Mouse (Mus musculus) frontal cortex, adult 2 months (tissue): ENCODE data around the gene Nme1. TPM values are rescaled to one million over a fixed set of nuclear protein-coding genes. Genes with fewer than 3 reads are reported as not detected.
"Not testable (repeated sequence)": the region's sequence is repeated elsewhere in the genome, so short reads cannot be mapped to it uniquely, and the experiment has no call there.

ENCODE experiments used
- DNase-seq, 2 experiments: peaks; one replicate each; pipeline ENCODE4 v3.0.0; 2022; ENCODE audit warnings: low spot score in 1 of 2; ENCODE audit errors: extremely low spot score in 1 of 2
- polyA plus RNA-seq: library from polyadenylated mRNA; depleted of rRNA; stranded (reverse); fragments of >200 nt; gene quantifications from 2 replicates; pipeline ENCODE4 v1.2.3, GENCODE M21; 2012

The Nme1 gene
- polyA plus RNA-seq, 1 experiment: 282 TPM

DNA sequence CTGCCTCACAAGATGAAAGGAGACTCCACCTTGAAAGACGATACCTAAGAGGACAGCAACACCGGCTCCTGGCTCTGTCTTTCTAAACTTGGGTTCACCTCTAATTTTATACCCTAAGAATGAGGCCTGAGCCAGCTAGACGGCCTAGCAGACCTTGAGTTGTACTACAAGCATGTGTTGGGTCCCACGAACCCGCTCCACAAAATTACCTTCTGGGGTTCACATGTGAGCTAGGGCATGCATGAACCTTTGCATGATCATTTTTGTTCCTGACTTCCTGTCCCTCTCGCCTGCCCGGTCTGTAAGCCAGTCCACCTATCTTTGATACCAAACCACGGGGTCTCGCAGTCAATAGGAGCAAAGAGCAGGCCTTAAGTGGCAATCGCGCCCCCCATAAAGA lies 940 bp downstream of the Nme1 start:
- no peak for DNase-seq

- DNase-seq: peak in 1 of 2 experiments; percentile 59
These were observed 2.9 kb downstream of the Nme1 start for GRCm38 (mm10) chr11:93965391-93965790.

GRCm38 (mm10) chr11:93963013-93963412 lies 5.3 kb downstream of the Nme1 start:
- DNase-seq: peak in 1 of 2 experiments; percentile 34

DNA sequence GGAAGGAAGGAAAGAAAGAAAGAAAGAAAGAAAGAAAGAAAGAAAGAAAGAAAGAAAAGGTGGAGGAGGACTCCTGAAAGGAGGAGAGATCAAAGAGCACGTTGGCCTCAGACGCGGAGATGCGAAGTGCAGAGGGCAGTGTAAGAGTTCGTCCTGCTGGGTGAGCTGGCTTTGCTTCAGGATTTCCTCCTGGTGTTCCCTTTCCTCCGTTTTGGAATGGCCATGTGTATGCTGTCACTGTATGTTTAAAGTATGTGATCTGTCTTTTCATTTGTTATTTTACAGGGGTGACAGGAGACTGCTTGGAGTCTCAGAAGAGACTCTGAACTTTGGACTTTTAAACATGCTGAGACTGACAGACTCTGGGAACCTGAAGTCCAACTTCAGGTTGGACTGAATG lies 6.8 kb downstream of the Nme1 start:
- no peak for DNase-seq

GRCm38 (mm10) chr11:93957746-93958145 lies 10.6 kb downstream of the Nme1 start:
- no peak for DNase-seq

DNA sequence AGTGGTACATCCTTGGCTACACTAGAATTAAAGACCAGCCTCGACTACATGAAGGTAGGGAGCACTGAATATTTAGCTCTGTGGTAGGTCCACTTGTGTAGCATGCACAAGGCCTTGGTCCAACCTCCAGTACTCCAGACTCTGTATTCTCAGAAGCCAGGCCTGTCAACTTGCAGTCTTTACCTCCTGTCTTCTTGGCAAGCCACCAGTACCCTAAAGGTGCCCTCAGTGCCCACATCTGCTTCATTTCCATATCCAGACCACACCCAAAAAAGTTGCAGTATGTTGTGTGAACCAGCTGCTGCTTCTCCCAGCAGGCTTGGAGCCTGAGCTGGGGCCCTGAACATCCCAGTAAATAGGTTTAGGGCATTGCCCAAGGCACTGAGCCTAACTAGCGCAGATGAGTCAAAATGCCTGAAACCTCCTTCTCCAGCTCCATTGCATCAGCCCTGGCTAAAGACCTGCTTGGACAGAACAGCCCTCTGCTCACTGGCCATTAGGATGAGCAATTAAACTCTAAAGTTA lies 11.2 kb downstream of the Nme1 start:
- no peak for DNase-seq

GRCm38 (mm10) chr11:93956159-93956558 lies 12.2 kb downstream of the Nme1 start, which contains the start of gene Nme2:
Nme2 (minus strand) TSS chr11:93956259.
- DNase-seq: no peak

DNA sequence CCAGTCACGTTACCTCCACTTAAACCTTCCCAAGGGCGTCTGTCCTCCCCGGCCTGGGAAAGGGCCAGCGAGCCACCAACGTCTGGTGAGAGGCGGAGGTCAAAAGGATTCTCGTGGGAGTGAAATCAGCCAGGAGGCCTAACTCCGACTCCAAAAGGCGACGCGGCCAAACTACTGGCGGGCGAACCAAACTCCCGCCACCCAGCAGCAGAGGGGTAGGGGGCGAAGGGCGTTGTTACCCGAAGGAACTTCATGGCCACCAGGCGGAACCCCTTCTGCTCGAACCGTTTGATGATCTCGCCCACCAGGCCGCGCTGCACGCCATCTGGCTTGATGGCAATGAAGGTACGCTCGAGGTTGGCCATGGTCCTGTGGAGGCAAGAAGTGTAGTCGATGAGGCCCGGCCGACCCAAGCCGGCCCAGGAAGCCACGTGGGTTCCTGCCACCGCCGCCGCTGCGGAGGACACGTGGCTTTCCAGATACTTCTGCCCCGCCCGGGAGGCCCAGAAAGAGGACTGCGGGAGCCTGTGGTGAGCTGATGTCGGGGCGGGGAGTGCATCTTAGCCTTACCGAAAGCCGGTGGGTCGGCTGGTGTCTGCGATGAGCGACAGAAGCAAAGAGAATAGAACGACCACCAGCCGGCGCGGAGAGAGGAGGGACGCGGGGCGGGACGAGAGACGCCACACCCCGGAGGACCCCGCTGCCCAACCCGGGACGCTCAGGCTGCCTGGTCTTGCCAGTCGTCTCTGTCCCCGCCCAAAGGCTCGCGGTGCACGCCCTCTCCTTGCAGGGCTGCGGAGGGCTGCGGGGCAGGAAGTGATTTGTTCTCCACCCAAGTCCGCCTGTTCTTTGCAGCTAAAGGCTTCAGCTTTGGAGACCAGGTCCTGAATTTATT lies 12.8 kb downstream of the Nme1 start:
- DNase-seq: peak; percentile 67 to 88

DNA sequence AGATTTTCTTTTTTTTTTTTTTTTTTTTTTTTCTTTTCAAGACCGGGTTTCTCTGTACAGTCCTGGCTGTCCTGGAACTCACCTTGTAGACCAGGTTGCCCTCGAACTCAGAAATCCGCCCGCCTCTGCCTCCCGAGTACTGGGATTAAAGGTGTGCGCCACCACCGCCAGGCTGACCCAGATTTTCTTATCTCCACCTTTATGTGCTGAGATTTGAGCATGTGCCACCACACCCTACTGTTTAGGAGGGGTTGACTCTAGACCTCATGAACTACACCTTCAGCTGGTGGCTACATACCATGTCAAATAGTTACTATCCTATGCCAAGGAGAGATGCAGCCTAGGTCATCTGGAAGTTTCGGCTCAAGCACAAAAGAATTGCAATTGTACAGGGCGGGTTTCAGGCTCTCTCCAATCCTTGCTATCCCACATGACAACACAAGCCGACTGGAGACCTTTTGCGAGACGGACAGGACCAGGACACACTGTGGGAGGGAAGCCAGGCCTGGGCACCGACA lies 13.5 kb downstream of the Nme1 start:
- DNase-seq: no peak

- DNase-seq: no peak
These were observed 15.9 kb downstream of the Nme1 start for GRCm38 (mm10) chr11:93952376-93952775.

GRCm38 (mm10) chr11:93950045-93950444 lies 18.3 kb downstream of the Nme1 start:
- no peak for DNase-seq

GRCm38 (mm10) chr11:93948887-93949567 lies 19.3 kb downstream of the Nme1 start:
- DNase-seq: no peak

- DNase-seq: no peak
These were observed 23.3 kb downstream of the Nme1 start for GRCm38 (mm10) chr11:93944986-93945385.

DNA sequence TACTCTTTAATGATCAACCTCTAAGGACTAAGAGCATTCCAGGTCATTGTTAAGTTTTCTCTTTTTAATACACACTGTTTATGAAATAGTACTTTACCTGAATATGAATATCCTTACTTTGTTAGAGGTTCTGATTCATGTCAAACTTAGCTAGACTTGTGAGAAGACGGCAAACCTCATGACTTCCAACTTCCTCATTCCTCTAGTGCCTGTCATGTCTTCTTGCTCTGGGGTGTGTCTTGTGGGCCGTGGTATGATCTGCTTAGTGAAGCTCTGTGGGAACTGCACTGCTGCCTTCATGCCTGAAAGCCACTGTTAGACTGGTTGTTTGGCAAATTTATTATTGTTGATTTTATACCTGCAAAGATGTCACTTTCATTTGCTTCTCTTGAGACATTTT lies 27.4 kb downstream of the Nme1 start:
- no peak for DNase-seq

GRCm38 (mm10) chr11:93929106-93929505 lies 39.2 kb downstream of the Nme1 start:
- no peak for DNase-seq

DNA sequence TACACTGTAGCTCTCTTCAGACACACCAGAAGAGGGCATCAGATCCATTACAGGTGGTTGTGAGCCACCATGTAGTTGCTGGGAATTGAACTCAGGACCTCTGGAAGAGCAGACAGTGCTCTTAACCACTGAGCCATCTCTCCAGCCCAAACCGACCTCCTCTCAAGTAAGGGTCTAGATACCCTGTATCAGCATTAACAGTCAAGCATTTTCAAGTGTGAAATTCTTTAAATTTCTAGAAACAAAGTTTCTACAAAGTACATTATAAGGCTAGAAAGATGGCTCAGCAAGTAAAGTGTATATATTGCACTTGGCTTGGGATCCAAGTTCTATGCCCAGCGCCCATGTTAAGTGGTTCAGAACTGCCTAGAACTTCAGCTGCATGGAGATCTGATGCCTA lies 53.3 kb downstream of the Nme1 start:
- not testable (repeated sequence) for DNase-seq

- no peak for DNase-seq
These were observed 56.7 kb downstream of the Nme1 start for GRCm38 (mm10) chr11:93911603-93912002.

DNA sequence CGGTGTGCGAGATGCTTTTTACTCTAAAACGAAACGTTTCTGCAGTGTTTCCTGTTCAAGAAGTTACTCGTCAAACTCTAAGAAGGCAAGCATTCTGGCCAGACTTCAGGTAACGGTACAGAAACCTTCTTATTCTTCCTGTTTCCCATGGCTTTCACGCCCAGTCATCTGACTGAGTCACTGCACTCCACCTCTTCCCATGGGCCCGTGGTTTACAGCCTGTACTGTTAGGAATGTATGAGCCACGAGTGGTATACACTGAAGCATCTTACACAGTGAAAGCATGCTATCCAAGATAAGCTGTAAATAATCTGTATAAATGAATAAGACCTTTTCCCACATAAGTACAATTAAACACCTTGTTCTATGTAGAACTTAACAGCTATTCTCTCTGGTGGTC lies 59.5 kb downstream of the Nme1 start:
- no peak for DNase-seq

DNA sequence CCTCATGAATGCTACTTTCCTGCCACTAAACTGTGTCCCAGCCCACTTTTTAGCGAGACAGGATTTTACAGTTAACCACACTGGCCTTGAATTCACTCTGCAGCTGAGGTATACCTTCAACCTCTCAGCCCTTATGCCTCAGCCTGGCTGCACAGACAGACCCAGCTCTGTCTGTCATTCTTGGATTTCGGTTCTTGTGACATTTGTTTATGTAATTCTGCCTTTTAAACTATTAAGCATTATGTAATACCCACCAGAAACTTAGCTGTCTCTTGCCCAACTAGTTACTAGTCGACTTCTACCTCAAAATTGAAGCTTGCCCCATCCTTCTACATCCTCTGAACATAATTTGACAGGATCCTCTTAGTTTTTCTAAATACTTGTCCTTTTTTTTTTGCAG lies 60.5 kb downstream of the Nme1 start:
- DNase-seq: no peak
